Mouse (Mus musculus) adrenal gland, postnatal 14 days (tissue): ENCODE results near the gene Mphosph9. TPM values are rescaled to one million over a fixed set of nuclear protein-coding genes. Genes with fewer than 3 reads are reported as not detected.
A peak's percentile ranks its signal among the peaks of the same experiment; 100 is the strongest.

Experiments
- DNase-seq: peaks from one replicate; pipeline ENCODE4 v3.0.0; 2021; ENCODE audit warnings: mixed read lengths
- total RNA-seq: library from RNA; stranded (reverse); gene quantifications from 2 replicates; pipeline ENCODE4 v1.2.3, GENCODE M21; 2021

Gene Mphosph9
- total RNA-seq, 1 experiment from 2014 or later, result 6.6 TPM

- DNase-seq, result peak; percentile 27
Observed at GRCm38 (mm10) chr5:124266821-124267220, 61.0 kb downstream of the Mphosph9 start.

DNA sequence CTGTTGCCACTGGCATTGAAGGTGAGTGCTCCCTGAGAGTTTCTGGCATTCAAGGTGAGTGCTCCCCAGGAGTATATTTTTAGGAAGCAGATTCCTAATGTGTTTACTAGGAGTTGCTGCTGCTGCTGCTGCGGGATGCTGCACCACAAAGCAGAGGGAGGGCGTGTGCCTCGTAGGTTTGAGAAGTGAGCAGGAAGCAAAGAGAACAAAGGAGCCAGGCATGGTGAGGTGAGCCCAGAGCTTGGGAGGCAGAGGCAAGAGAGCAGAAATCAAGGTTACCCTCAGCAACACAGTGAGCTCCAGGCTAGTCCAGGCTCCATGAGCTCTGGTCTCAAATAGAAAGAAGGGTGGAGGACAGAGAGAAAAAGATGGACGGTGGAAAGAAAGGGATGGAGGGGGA, 64.5 kb downstream of the Mphosph9 start:
- no peak for DNase-seq

DNA sequence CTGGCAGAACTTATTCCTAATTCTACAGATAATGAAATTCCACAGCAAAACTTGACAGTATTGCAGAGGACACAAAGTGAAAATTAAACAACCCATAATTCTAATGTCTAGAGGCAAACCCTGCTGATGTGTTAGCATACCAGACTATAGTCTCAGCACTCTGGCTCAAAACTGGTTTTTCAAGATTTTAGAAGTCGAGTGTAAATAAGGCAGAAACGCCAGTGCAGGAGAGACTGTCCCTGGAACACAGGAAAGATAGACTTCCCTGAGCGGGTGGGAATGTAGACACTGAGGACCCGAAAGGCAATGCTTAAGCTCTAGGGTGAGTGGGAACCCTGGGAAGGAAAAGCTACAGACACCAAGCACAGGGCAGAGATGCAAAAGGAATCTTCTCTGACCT, 65.7 kb downstream of the Mphosph9 start:
- DNase-seq, result no peak

- DNase-seq, result peak; percentile 18
Observed at GRCm38 (mm10) chr5:124259133-124259532, 68.6 kb downstream of the Mphosph9 start.

DNA sequence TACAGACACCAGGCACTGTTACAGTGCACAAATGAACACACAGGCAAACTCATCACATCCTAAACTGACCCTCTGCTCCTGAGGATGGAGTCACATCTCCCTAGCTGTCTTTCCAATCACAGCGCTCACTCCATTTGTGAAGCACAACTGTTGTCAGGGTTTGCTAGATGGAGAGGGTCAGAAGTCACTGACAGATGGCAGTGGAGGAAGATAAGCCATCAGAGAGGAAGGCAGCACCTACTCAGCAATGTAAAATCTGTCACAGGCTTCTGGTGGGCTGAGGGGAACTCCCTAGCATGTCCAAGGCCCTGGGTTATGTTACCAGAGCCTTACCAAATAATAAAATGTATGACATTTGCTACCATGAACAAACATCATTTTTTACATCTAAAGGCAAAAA, 69.7 kb downstream of the Mphosph9 start:
- DNase-seq, result no peak

DNA sequence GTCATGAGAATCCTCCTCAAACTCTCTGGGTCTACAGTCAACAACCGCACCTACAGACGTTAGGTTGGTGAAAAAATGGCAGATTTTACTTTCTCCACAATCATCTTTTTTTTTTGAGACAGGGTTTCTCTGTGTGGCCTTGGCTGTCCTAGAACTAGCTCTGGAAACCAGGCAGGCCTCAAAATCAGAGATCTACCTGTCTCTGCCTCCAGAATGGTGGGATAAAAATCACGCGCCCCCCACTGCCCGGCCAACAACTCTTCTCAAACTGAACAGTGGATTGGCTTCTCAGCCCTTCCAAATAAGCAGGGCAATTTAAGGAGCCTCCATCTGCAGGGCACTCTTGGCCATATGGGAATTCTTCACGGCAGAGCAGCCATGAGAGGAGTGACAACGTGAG, 72.6 kb downstream of the Mphosph9 start:
- no peak for DNase-seq

DNA sequence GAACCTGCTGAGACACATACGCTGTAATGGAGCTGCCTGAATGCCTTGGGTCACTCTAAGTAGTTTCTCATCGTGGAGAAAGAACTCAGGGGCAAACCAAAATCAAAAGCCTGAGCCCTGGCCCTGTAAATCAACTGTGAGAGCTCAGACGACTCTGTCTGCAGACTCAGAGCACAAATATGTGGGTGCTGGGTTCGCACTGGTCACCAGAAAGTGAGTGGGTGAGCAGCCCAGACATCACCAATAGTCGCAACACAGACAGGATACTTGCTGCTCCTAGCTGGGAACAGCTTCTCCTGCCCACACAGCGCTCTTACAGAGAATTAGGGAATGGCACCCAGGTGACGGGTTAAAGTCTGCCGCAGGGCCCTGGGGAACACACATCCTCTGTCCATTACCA, 74.2 kb downstream of the Mphosph9 start:
- no peak for DNase-seq

DNA sequence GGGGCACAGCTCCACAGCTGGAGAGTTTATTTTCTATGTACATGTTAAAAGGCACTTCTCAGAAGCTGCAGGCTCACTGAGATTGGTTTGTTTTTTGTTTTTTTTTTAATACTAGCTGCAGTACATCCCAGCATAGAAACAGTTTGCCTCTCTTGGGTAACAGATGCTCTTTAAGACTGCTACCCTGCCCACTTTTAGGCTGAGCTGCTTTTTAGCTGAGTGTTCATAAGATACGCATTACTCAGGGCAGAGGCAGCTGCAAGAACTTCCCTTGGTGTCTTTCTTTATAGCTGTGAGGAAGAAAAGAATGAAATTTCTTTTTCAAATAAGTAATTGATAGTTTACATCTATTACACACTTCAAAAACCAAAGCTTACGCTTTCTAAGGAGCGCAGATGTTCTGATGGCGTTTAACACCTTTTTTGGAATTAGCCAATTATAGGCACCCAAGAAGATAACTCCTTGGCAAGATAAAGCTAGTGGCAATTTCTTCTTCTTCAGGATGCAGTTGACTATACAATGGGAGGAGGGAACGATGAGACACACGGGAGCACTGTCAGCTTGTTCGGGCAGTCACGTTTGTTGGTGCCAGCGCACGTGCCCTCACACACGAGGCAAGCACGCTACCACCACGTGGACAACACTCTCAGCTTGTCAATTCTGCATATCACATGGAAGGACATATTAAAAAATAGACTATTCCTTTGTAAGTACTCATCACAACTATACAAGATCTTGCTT, 75.0 kb downstream of the Mphosph9 start:
- DNase-seq, result no peak

GRCm38 (mm10) chr5:124251070-124251469, 76.7 kb downstream of the Mphosph9 start:
- no peak for DNase-seq

GRCm38 (mm10) chr5:124249614-124250591, 77.9 kb downstream of the Mphosph9 start, which contains the start of gene Pitpnm2:
Gene Pitpnm2 (minus strand): TSS chr5:124249760.
- DNase-seq, result peak; percentile 73

DNA sequence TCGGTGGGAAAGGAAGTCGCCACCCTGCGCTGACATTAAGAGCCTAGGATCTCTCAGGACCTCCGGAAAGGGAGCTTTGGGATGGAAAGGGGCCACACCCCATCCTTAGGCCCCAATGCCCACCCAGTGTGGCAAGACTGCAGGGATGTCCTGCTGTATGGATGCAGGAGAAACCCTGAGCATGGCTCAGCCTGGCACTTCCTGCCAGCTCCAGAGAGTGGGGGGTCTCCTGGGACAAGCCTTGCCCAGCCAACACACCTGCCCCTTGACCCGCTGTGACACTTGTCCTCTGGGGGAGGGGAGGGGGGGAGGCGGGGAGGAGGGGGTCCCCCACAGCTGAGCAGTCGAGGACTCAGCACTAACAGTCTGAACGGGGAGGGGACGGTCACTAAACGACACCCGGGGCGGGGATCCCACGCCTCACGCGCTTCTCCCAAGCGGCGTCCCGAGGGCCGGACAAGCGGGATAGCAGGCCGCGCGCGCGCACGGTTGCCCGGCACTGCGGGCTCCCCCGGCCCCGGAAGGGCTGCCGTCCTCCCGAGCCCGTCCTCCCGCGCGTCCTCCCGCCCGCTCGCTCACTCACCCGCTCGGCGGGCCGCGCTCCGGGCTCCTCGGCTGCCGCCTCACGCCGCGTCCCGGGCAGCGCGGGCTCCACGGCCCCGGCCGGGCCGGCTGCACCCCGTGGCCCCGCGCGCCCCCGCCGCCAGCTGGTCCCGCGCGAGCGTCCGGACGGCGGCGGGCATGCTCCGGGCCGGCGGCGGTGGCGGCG, 78.7 kb downstream of the Mphosph9 start:
- DNase-seq, result peak; percentile 83

GRCm38 (mm10) chr5:124247986-124248626, 79.7 kb downstream of the Mphosph9 start:
- no peak for DNase-seq

- DNase-seq, result no peak
Observed at GRCm38 (mm10) chr5:124247296-124247695, 80.5 kb downstream of the Mphosph9 start.

DNA sequence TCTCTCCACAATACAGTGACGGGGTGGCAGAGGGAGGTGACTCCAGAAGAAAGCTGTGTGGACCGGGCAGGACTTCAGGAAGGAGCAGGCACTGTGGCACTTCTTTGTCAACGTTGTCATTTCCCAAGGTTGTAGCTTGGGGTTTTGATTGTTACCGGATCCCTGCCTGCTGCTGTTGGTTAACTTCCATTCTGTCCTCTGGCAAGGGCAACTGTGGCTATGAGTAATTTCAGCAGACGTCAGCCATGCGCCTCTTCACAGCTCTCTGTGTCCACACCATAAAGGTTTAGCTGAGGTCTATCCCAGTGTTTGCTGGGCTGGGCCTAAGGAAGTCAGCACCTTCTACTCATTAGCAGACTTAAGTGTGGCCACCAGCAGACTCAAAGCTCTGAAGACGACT, 82.9 kb downstream of the Mphosph9 start:
- DNase-seq, result peak; percentile 44

GRCm38 (mm10) chr5:124244449-124244848, 83.3 kb downstream of the Mphosph9 start:
- no peak for DNase-seq

- no peak for DNase-seq
Observed at GRCm38 (mm10) chr5:124243236-124243901, 84.4 kb downstream of the Mphosph9 start.

GRCm38 (mm10) chr5:124241686-124242444, 85.9 kb downstream of the Mphosph9 start:
- no peak for DNase-seq

- peak; percentile 44 for DNase-seq
Observed at GRCm38 (mm10) chr5:124240841-124241685, 86.7 kb downstream of the Mphosph9 start.

- DNase-seq, result no peak
Observed at GRCm38 (mm10) chr5:124236180-124236579, 91.6 kb downstream of the Mphosph9 start.
